Mouse (Mus musculus) lung, postnatal 0 days (tissue): ENCODE measurements at regions not wholly inside any gene's neighbourhood (a gene's known extent, or its start where the extent isn't known, plus 50 kb on each side); places are given as distances from the start of the nearest gene placed in this dataset.

Experiments
- CTCF ChIP-seq: IDR thresholded peaks from 2 replicates; pipeline ENCODE4 v1.5.1; 2016; ENCODE audit warnings: antibody characterized with exemption, mild to moderate bottlenecking
- EP300 ChIP-seq: IDR thresholded peaks from 2 replicates; pipeline ENCODE4 v1.6.1; 2016; ENCODE audit warnings: antibody characterized with exemption, mild to moderate bottlenecking, control low read depth

DNA sequence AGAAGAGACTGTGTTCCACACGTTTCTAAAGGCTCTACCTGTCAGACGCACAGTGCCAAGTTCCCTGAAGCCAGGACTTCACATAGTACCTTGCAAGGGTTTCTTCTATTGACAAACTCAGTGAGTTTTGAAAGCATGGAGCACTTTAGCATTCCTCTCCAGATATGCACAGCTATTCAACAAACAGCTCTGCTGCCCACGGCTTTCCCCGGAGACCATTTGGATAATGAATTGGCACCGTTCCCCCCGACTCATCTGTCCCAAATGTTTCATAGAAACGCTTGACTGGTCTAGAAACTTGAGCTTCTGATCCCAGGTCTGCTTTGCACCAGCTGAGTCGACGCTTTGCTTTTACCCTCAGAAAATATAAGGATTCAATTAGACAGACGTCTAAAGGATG, 162.2 kb upstream of the St6galnac5 start:
- TF ChIP-seq CTCF (no peak), EP300 (no peak)
